Mouse (Mus musculus) lung, embryonic 16.5 days (tissue): ENCODE data around the gene AI837181. TPM values are rescaled to one million over a fixed set of nuclear protein-coding genes. Genes with fewer than 3 reads are reported as not detected.

Experiments
- ATAC-seq: fragments of 200-750 bp; cut with Nextera tagmentation; 2 replicates; pipeline ENCODE4 v1.8.0; 2017; ENCODE audit warnings: low read depth, mild to moderate bottlenecking, moderate library complexity
- H3K27ac ChIP-seq: fragments of 300-500 bp; sonication (generic); 2 replicates; pipeline ENCODE4 v1.5.1; 2014; ENCODE audit warnings: mild to moderate bottlenecking, control low read depth, low read length
- H3K27me3 ChIP-seq: fragments of 300-500 bp; sonication (generic); 2 replicates; pipeline ENCODE4 v1.6.1; 2014; ENCODE audit warnings: low read depth, low read length, mixed read lengths; ENCODE audit not compliant: control insufficient read depth, insufficient read depth
- H3K36me3 ChIP-seq: fragments of 300-500 bp; sonication (generic); 2 replicates; pipeline ENCODE4 v1.6.1; 2014; ENCODE audit warnings: low read length; ENCODE audit not compliant: control insufficient read depth, insufficient read depth
- H3K4me1 ChIP-seq: fragments of 300-500 bp; sonication (generic); replicated peaks from 2 replicates; pipeline ENCODE4 v1.6.1; 2014; ENCODE audit warnings: low read length, mixed read lengths; ENCODE audit not compliant: control insufficient read depth, insufficient read depth
- H3K4me2 ChIP-seq: fragments of 300-500 bp; sonication (generic); 2 replicates; pipeline ENCODE4 v1.6.1; 2014; ENCODE audit warnings: low read depth, low read length, control low read depth
- H3K4me3 ChIP-seq: fragments of 300-500 bp; sonication (generic); 2 replicates; pipeline ENCODE4 v1.5.1; 2014; ENCODE audit warnings: mild to moderate bottlenecking, low read length, control low read depth
- H3K9ac ChIP-seq: fragments of 300-500 bp; sonication (generic); 2 replicates; pipeline ENCODE4 v1.6.1; 2014; ENCODE audit warnings: low read length, control low read depth
- H3K9me3 ChIP-seq: fragments of 300-500 bp; sonication (generic); 2 replicates; pipeline ENCODE4 v1.6.1; 2016; ENCODE audit warnings: low read length; ENCODE audit not compliant: control insufficient read depth
- WGBS: fragments of 180-500 bp; shearing (Covaris S2); extraction: QIAGEN DNeasy Blood & Tissue Kit; methylation state at CpG from one replicate; pipeline ENCODE4 v1.1.7; 2014; 5-methylcytosine and 5-hydroxymethylcytosine counted together
- polyA plus RNA-seq: library from polyadenylated mRNA; unstranded; fragments of >200 nt; fragmentation: Nextera tagmentation; extraction: Ambion mirVana; gene quantifications from 2 replicates; pipeline ENCODE4 v1.2.1, GENCODE M21; 2015

The AI837181 gene
- polyA plus RNA-seq, 1 experiment from 2014 or later, result 28.3 TPM

- Histone ChIP-seq H3K36me3 (peaks cover 4% of the 10 kb centered on the region; the same call in 1 of the 2 replicates), H3K27me3 (peaks cover 36% of the 10 kb centered on the region)
- 78% methylated on average over 3 of the region's 3 CpGs for WGBS
These were observed 24.7 kb downstream of the AI837181 start for GRCm38 (mm10) chr19:5449673-5450072.

GRCm38 (mm10) chr19:5451766-5452165 lies 26.8 kb downstream of the AI837181 start:
- H3K4me1 ChIP-seq, result peaks cover 31% of the 10 kb centered on the region
- no peak for ATAC-seq
- no peak overlapping the region for H3K4me3 ChIP-seq
- 68% methylated on average over 6 of the region's 6 CpGs for WGBS
- no peak overlapping the region for H3K27ac ChIP-seq
- H3K9ac ChIP-seq, result no peak overlapping the region
- peaks cover 4% of the 10 kb centered on the region; the same call in 1 of the 2 replicates for H3K36me3 ChIP-seq
- no peak overlapping the region for H3K4me2 ChIP-seq
- H3K9me3 ChIP-seq, result no peaks in the 10 kb centered on the region
- peaks cover 33% of the 10 kb centered on the region for H3K27me3 ChIP-seq

More at GRCm38 (mm10) chr19:5449673-5450072, 24.7 kb downstream of the AI837181 start:
- Histone ChIP-seq H3K4me2 (no peak overlapping the region), H3K9me3 (no peaks in the 10 kb centered on the region), H3K4me1 (peaks cover 19% of the 10 kb centered on the region), H3K27ac (no peak overlapping the region), H3K9ac (no peak overlapping the region), H3K4me3 (no peak overlapping the region)
- ATAC-seq, result no peak

- H3K4me2 ChIP-seq, result peak overlapping the region; percentile 97
- H3K27me3 ChIP-seq, result peaks cover 7% of the 10 kb centered on the region
- no peak overlapping the region for H3K27ac ChIP-seq
- H3K9ac ChIP-seq, result peak overlapping the region; percentile 92
- 85% methylated on average over 12 of the region's 12 CpGs for WGBS
- H3K9me3 ChIP-seq, result no peaks in the 10 kb centered on the region
- peak overlapping the region; percentile 92 for H3K4me3 ChIP-seq
- H3K4me1 ChIP-seq, result peaks cover 21% of the 10 kb centered on the region
- peaks cover 4% of the 10 kb centered on the region; the same call in 1 of the 2 replicates for H3K36me3 ChIP-seq
- ATAC-seq, result no peak
These were observed 30.1 kb downstream of the AI837181 start for GRCm38 (mm10) chr19:5455037-5455436.

GRCm38 (mm10) chr19:5455568-5455967 lies 30.6 kb downstream of the AI837181 start:
- H3K27ac ChIP-seq, result peak overlapping the region; percentile 56
- WGBS, result 55% methylated on average over 8 of the region's 8 CpGs
- peak overlapping the region; percentile 92 for H3K9ac ChIP-seq
- no peaks in the 10 kb centered on the region for H3K9me3 ChIP-seq
- H3K4me2 ChIP-seq, result peak overlapping the region; percentile 97
- H3K27me3 ChIP-seq, result peaks cover 3% of the 10 kb centered on the region; the same call in 1 of the 2 replicates
- peak overlapping the region; percentile 92 for H3K4me3 ChIP-seq
- peaks cover 24% of the 10 kb centered on the region for H3K4me1 ChIP-seq
- peaks cover 4% of the 10 kb centered on the region; the same call in 1 of the 2 replicates for H3K36me3 ChIP-seq
- no peak for ATAC-seq

- H3K36me3 ChIP-seq, result peaks cover 4% of the 10 kb centered on the region; the same call in 1 of the 2 replicates
- peak overlapping the region; percentile 92 for H3K4me3 ChIP-seq
- peak; percentile 6; the same call in 1 of the 2 replicates for ATAC-seq
- H3K9me3 ChIP-seq, result no peaks in the 10 kb centered on the region
- WGBS, result 2% methylated on average over 26 of the region's 26 CpGs
- H3K27ac ChIP-seq, result peak overlapping the region; percentile 95
- peak overlapping the region; percentile 97 for H3K4me2 ChIP-seq
- H3K4me1 ChIP-seq, result peaks cover 29% of the 10 kb centered on the region
- 0 out of 2 replicates have a peak, but pooled peaks cover 3% of the 10 kb centered on the region for H3K27me3 ChIP-seq
- H3K9ac ChIP-seq, result peak overlapping the region; percentile 92
These were observed 31.4 kb downstream of the AI837181 start for GRCm38 (mm10) chr19:5456241-5456921.

GRCm38 (mm10) chr19:5456922-5457745 lies 32.2 kb downstream of the AI837181 start:
- peaks cover 4% of the 10 kb centered on the region; the same call in 1 of the 2 replicates for H3K36me3 ChIP-seq
- WGBS, result under 1% methylated on average over 70 of the region's 70 CpGs
- H3K4me1 ChIP-seq, result peaks cover 31% of the 10 kb centered on the region
- no peaks in the 10 kb centered on the region for H3K9me3 ChIP-seq
- peak overlapping the region; percentile 95 for H3K27ac ChIP-seq
- ATAC-seq, result peak; percentile 93
- H3K4me2 ChIP-seq, result peak overlapping the region; percentile 97
- H3K27me3 ChIP-seq, result 0 out of 2 replicates have a peak, but pooled peaks cover 3% of the 10 kb centered on the region
- H3K4me3 ChIP-seq, result peak overlapping the region; percentile 92
- peak overlapping the region; percentile 92 for H3K9ac ChIP-seq

- H3K4me3 ChIP-seq, result peak within 1 kb of the TSS; percentile 92
- H3K27me3 ChIP-seq, result 0 out of 2 replicates have a peak, but pooled peaks cover 3% of the 10 kb centered on the region
- H3K9me3 ChIP-seq, result no peaks in the 10 kb centered on the region
- H3K27ac ChIP-seq, result peak within 1 kb of the TSS; percentile 95
- H3K4me2 ChIP-seq, result peak within 1 kb of the TSS; percentile 97
- H3K36me3 ChIP-seq, result peaks cover 4% of the 10 kb centered on the region; the same call in 1 of the 2 replicates
- H3K9ac ChIP-seq, result peak within 1 kb of the TSS; percentile 92
- peaks cover 31% of the 10 kb centered on the region for H3K4me1 ChIP-seq
- WGBS, result 10% methylated on average over 14 of the region's 14 CpGs
- peak; percentile 10; the same call in 1 of the 2 replicates for ATAC-seq
These were observed 33.0 kb downstream of the AI837181 start, which contains the start of gene Ccdc85b for GRCm38 (mm10) chr19:5457746-5458442. TSS of gene Ccdc85b (minus strand) at chr19:5457894.

- H3K36me3 ChIP-seq, result peaks cover 7% of the 10 kb centered on the region
- no peak for ATAC-seq
- 64% methylated on average over 7 of the region's 7 CpGs for whole genome bisulfite sequencing
- H3K27me3 ChIP-seq, result 0 out of 2 replicates have a peak, but pooled peaks cover 3% of the 10 kb centered on the region
- peaks cover 36% of the 10 kb centered on the region for H3K4me1 ChIP-seq
- no peak overlapping the region for H3K27ac ChIP-seq
- no peak overlapping the region for H3K4me3 ChIP-seq
- H3K4me2 ChIP-seq, result no peak overlapping the region
- H3K9ac ChIP-seq, result no peak overlapping the region
- no peaks in the 10 kb centered on the region for H3K9me3 ChIP-seq
These were observed 34.1 kb downstream of the AI837181 start for GRCm38 (mm10) chr19:5459019-5459418.
